Mouse (Mus musculus): ENCODE measurements at regions not wholly inside any gene's neighbourhood (a gene's known extent, or its start where the extent isn't known, plus 50 kb on each side); places are given as distances from the start of the nearest gene placed in this dataset.

GRCm38 (mm10) chrX:157028913-157029312 lies 386.2 kb downstream of the Phex start:
- no peak overlapping the region for H3K4me2 ChIP-seq (ENCODE audit: low read depth, low read length)
- H3K9me3 ChIP-seq (replicated peaks; ENCODE audit: control insufficient read depth, low read length) = no peaks in the 10 kb centered on the region
- H3K27ac ChIP-seq (ENCODE audit: low read depth) = no peak overlapping the region
- TF ChIP-seq CTCF (IDR thresholded peaks at IDR 0.05; ENCODE audit: low read depth) (no peak), EP300 (IDR thresholded peaks at IDR 0.05; ENCODE audit: low read depth) (no peak)
- H3K9ac ChIP-seq (replicated peaks; ENCODE audit: low read depth, low read length) = no peak overlapping the region
- ATAC-seq (ENCODE audit: insufficient read depth, low read depth) (no peak), DNase-seq (ENCODE audit: low spot score) (no peak)
- H3K4me3 ChIP-seq (ENCODE audit: low read depth, low read length) = no peak overlapping the region
- H3K27me3 ChIP-seq (ENCODE audit: control insufficient read depth, insufficient read depth, low read length) = no peaks in the 10 kb centered on the region
- no peaks in the 10 kb centered on the region for H3K4me1 ChIP-seq (ENCODE audit: control insufficient read depth, insufficient read depth)
- no peaks in the 10 kb centered on the region for H3K36me3 ChIP-seq (replicated peaks; ENCODE audit: control insufficient read depth, insufficient read depth, low read length)

GRCm38 (mm10) chrX:157024343-157024742 lies 390.8 kb downstream of the Phex start:
- Histone ChIP-seq H3K4me3 (ENCODE audit: low read depth, low read length) (no peak overlapping the region), H3K27ac (ENCODE audit: low read depth) (no peak overlapping the region), H3K9me3 (replicated peaks; ENCODE audit: control insufficient read depth, low read length) (no peaks in the 10 kb centered on the region), H3K27me3 (ENCODE audit: control insufficient read depth, insufficient read depth, low read length) (no peaks in the 10 kb centered on the region), H3K4me1 (ENCODE audit: control insufficient read depth, insufficient read depth) (no peaks in the 10 kb centered on the region), H3K9ac (replicated peaks; ENCODE audit: low read depth, low read length) (no peak overlapping the region), H3K4me2 (ENCODE audit: low read depth, low read length) (no peak overlapping the region), H3K36me3 (replicated peaks; ENCODE audit: control insufficient read depth, insufficient read depth, low read length) (no peaks in the 10 kb centered on the region)
- DNase-seq (ENCODE audit: low spot score) (no peak), ATAC-seq (ENCODE audit: insufficient read depth, low read depth) (no peak)
- no peak for TF ChIP-seq EP300 (IDR thresholded peaks at IDR 0.05; ENCODE audit: low read depth)
- no peak for TF ChIP-seq CTCF (IDR thresholded peaks at IDR 0.05; ENCODE audit: low read depth)

- no peaks in the 10 kb centered on the region for H3K4me1 ChIP-seq (ENCODE audit: control insufficient read depth, insufficient read depth)
- TF ChIP-seq EP300 (IDR thresholded peaks at IDR 0.05; ENCODE audit: low read depth) (no peak), CTCF (IDR thresholded peaks at IDR 0.05; ENCODE audit: low read depth) (no peak)
- no peaks in the 10 kb centered on the region for H3K27me3 ChIP-seq (ENCODE audit: control insufficient read depth, insufficient read depth, low read length)
- H3K36me3 ChIP-seq (replicated peaks; ENCODE audit: control insufficient read depth, insufficient read depth, low read length) = no peaks in the 10 kb centered on the region
- ATAC-seq (ENCODE audit: insufficient read depth, low read depth) (no peak), DNase-seq (ENCODE audit: low spot score) (no peak)
- no peak overlapping the region for H3K4me2 ChIP-seq (ENCODE audit: low read depth, low read length)
- no peaks in the 10 kb centered on the region for H3K9me3 ChIP-seq (replicated peaks; ENCODE audit: control insufficient read depth, low read length)
- WGBS = 58% methylated on average over 1 of the region's 1 CpGs
- H3K4me3 ChIP-seq (ENCODE audit: low read depth, low read length) = no peak overlapping the region
- H3K9ac ChIP-seq (replicated peaks; ENCODE audit: low read depth, low read length) = no peak overlapping the region
- H3K27ac ChIP-seq (ENCODE audit: low read depth) = no peak overlapping the region
Observed at GRCm38 (mm10) chrX:157021851-157022250, 393.3 kb downstream of the Phex start.

- H3K27me3 ChIP-seq (ENCODE audit: control insufficient read depth, insufficient read depth, low read length) = no peaks in the 10 kb centered on the region
- no peak for ATAC-seq (ENCODE audit: insufficient read depth, low read depth)
- no peaks in the 10 kb centered on the region for H3K9me3 ChIP-seq (replicated peaks; ENCODE audit: control insufficient read depth, low read length)
- TF ChIP-seq CTCF (IDR thresholded peaks at IDR 0.05; ENCODE audit: low read depth) (no peak), EP300 (IDR thresholded peaks at IDR 0.05; ENCODE audit: low read depth) (no peak)
- no peak overlapping the region for H3K27ac ChIP-seq (ENCODE audit: low read depth)
- 54% methylated on average over 3 of the region's 3 CpGs for WGBS
- no peaks in the 10 kb centered on the region for H3K4me1 ChIP-seq (ENCODE audit: control insufficient read depth, insufficient read depth)
- no peak overlapping the region for H3K9ac ChIP-seq (replicated peaks; ENCODE audit: low read depth, low read length)
- H3K4me2 ChIP-seq (ENCODE audit: low read depth, low read length) = no peak overlapping the region
- no peak overlapping the region for H3K4me3 ChIP-seq (ENCODE audit: low read depth, low read length)
- DNase-seq (ENCODE audit: low spot score) = no peak
- no peaks in the 10 kb centered on the region for H3K36me3 ChIP-seq (replicated peaks; ENCODE audit: control insufficient read depth, insufficient read depth, low read length)
Observed at GRCm38 (mm10) chrX:157020337-157020736, 394.8 kb downstream of the Phex start.

GRCm38 (mm10) chrX:156989986-156990518 lies 425.1 kb downstream of the Phex start:
- H3K4me2 ChIP-seq (ENCODE audit: low read depth, low read length) = no peak overlapping the region
- no peak overlapping the region for H3K4me3 ChIP-seq (ENCODE audit: low read depth, low read length)
- 66% methylated on average over 2 of the region's 2 CpGs for WGBS
- H3K27ac ChIP-seq (ENCODE audit: low read depth) = no peak overlapping the region
- H3K27me3 ChIP-seq (ENCODE audit: control insufficient read depth, insufficient read depth, low read length) = no peaks in the 10 kb centered on the region
- TF ChIP-seq EP300 (IDR thresholded peaks at IDR 0.05; ENCODE audit: low read depth) = no peak
- DNase-seq (ENCODE audit: low spot score) (no peak), ATAC-seq (ENCODE audit: insufficient read depth, low read depth) (no peak)
- no peaks in the 10 kb centered on the region for H3K36me3 ChIP-seq (replicated peaks; ENCODE audit: control insufficient read depth, insufficient read depth, low read length)
- H3K9me3 ChIP-seq (replicated peaks; ENCODE audit: control insufficient read depth, low read length) = no peaks in the 10 kb centered on the region
- no peaks in the 10 kb centered on the region for H3K4me1 ChIP-seq (ENCODE audit: control insufficient read depth, insufficient read depth)
- H3K9ac ChIP-seq (replicated peaks; ENCODE audit: low read depth, low read length) = no peak overlapping the region

GRCm38 (mm10) chrX:156947093-156947492 lies 468.0 kb downstream of the Phex start:
- Histone ChIP-seq H3K4me2 (ENCODE audit: low read depth, low read length) (no peak overlapping the region), H3K4me3 (ENCODE audit: low read depth, low read length) (no peak overlapping the region), H3K27ac (ENCODE audit: low read depth) (no peak overlapping the region), H3K36me3 (replicated peaks; ENCODE audit: control insufficient read depth, insufficient read depth, low read length) (no peaks in the 10 kb centered on the region), H3K9me3 (replicated peaks; ENCODE audit: control insufficient read depth, low read length) (no peaks in the 10 kb centered on the region), H3K27me3 (ENCODE audit: control insufficient read depth, insufficient read depth, low read length) (no peaks in the 10 kb centered on the region), H3K9ac (replicated peaks; ENCODE audit: low read depth, low read length) (no peak overlapping the region), H3K4me1 (ENCODE audit: control insufficient read depth, insufficient read depth) (no peaks in the 10 kb centered on the region)
- TF ChIP-seq EP300 (IDR thresholded peaks at IDR 0.05; ENCODE audit: low read depth) (no peak), CTCF (IDR thresholded peaks at IDR 0.05; ENCODE audit: low read depth) (no peak)
- ATAC-seq (ENCODE audit: insufficient read depth, low read depth) (no peak), DNase-seq (ENCODE audit: low spot score) (no peak)
- WGBS = 65% methylated on average over 1 of the region's 1 CpGs

All from heart, postnatal 0 days (tissue).